Mouse (Mus musculus) myocyte (in vitro differentiated cells): ENCODE results near the gene Ppil6.

Experiments
- CEBPB ChIP-seq: IDR thresholded peaks from 2 replicates; pipeline ENCODE4 v1.6.1; 2011; ENCODE audit warnings: mild to moderate bottlenecking, moderate library complexity; ENCODE audit not compliant: poor library complexity, insufficient read depth, severe bottlenecking
- MYOD1 ChIP-seq, 3 experiments: IDR thresholded peaks; one replicate each; pipeline ENCODE4 v1.6.1; 2011; ENCODE audit warnings: control low read depth in 2 of 3, low read depth in 2 of 3, mild to moderate bottlenecking in 2 of 3, moderate library complexity in 1 of 3; ENCODE audit not compliant: insufficient read length in 2 of 3, control insufficient read depth in 1 of 3
- POLR2A ChIP-seq: IDR thresholded peaks from one replicate; pipeline ENCODE4 v1.6.1; 2011; ENCODE audit warnings: low read depth, mild to moderate bottlenecking, control low read depth, moderate library complexity; ENCODE audit not compliant: insufficient read length
- TCF12 ChIP-seq: IDR thresholded peaks from one replicate; pipeline ENCODE4 v1.6.1; 2011; ENCODE audit warnings: mild to moderate bottlenecking, control low read depth; ENCODE audit not compliant: poor library complexity, insufficient read depth, severe bottlenecking

GRCm38 (mm10) chr10:41491111-41491510, 872 bp downstream of the Ppil6 start:
- TF ChIP-seq CEBPB, result no peak
- TF ChIP-seq POLR2A, result no peak
- no peak for TF ChIP-seq TCF12
- TF ChIP-seq MYOD1 (IDR thresholded peaks at IDR 0.05; ENCODE audit: control insufficient read depth in 1 of 3, insufficient read length in 2 of 3, low read depth in 2 of 3), result no peak
